Mouse (Mus musculus) olfactory bulb, adult 2 months (tissue): Measurements from ENCODE around the gene Taar7d.

Experiments
- CTCF ChIP-seq: fragments of 200-500 bp; IDR thresholded peaks from 2 replicates; pipeline ENCODE4 v1.5.1; 2012; ENCODE audit warnings: low read depth, mild to moderate bottlenecking, low read length, moderate library complexity; ENCODE audit not compliant: insufficient read depth
- POLR2A ChIP-seq: fragments of 200-500 bp; IDR thresholded peaks from 2 replicates; pipeline ENCODE4 v1.6.1; 2012; ENCODE audit warnings: mild to moderate bottlenecking, low read depth, low read length, moderate library complexity; ENCODE audit not compliant: insufficient read depth

DNA sequence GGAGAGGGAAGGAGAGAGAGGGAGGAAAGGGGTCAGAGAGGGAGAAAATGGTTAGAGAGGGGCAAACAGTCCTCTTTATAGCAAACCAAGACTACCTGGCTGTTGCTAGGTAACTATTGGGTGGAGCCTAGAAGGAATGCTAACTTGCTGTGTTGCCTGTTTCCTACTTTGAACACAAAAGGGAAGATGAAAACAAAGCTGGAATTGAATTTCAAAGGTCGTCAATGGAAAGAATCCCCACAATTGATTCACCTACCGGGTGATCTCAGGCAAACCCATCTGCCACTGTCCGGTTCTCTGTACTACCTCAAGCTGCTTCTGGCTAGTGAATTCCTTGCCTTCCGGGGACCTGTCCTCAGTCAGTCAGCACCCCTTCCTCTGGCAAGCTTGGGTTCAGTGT is 49.1 kb upstream of the Taar7d start:
- TF ChIP-seq CTCF (no peak), POLR2A (no peak)
